Mouse (Mus musculus): ENCODE measurements at regions not wholly inside any gene's neighbourhood (a gene's known extent, or its start where the extent isn't known, plus 50 kb on each side); places are given as distances from the start of the nearest gene placed in this dataset.

GRCm38 (mm10) chr14:25074022-25074800 lies 384.8 kb upstream of the Zmiz1 start:
- no peak for TF ChIP-seq HCFC1 (IDR thresholded peaks at IDR 0.05; ENCODE audit: borderline replicate concordance, insufficient read depth, low read length)
- TF ChIP-seq ZC3H11A (IDR thresholded peaks at IDR 0.05; ENCODE audit: borderline replicate concordance, low read depth, low read length): no peak
- TF ChIP-seq ZNF384 (IDR thresholded peaks at IDR 0.05; ENCODE audit: low read depth, low read length): no peak
- TF ChIP-seq MAFK (IDR thresholded peaks at IDR 0.05; ENCODE audit: insufficient read depth, low read depth, low read length): no peak
